ENCODE assay signal across 14 mouse cellular contexts in genomic region chr11:120140255-120140654, GRCm38 (mm10). TPM values are rescaled to one million over a fixed set of nuclear protein-coding genes. Genes with fewer than 3 reads are reported as not detected.
DNase-seq lines count a peak whose midpoint lies in the region; ATAC-seq and TF ChIP-seq lines count a peak whose summit lies in the region.
"Had no signal": no experiment of that assay in that cellular context is flagged by ENCODE, and none has a peak within 500 bp of the region (broad histone marks: within the 10 kb centered on the region; RNA-seq: fewer than 3 reads in every experiment).

No protein-coding gene starts in this region.

- H3K4me3 ChIP-seq in heart, embryonic 13.5 days: no peak overlapping the region
- H3K4me3 ChIP-seq in cerebellum, adult 2 months (replicated peaks; ENCODE audit: insufficient read depth, low read depth, low read length): no peak overlapping the region
- H3K4me3 ChIP-seq: neural tube, embryonic 12.5 days had no signal

- H3K27ac ChIP-seq in heart, embryonic 13.5 days (replicated peaks): no peak overlapping the region
- no peak overlapping the region for H3K27ac ChIP-seq in cerebellum, adult 2 months (ENCODE audit: insufficient read depth, low read length)
- H3K27ac ChIP-seq: liver, embryonic 14.5 days; neural tube, embryonic 12.5 days had no signal

- ATAC-seq in heart, embryonic 13.5 days (ENCODE audit: extremely low read depth, insufficient number of reproducible peaks, low FRiP score, low TSS enrichment): no peak
- ATAC-seq: forebrain, postnatal 0 days had no signal

- TF ChIP-seq CTCF in cerebellum, adult 2 months (IDR thresholded peaks at IDR 0.05; ENCODE audit: borderline replicate concordance, insufficient read depth, low read depth, low read length): no peak

- peak overlapping the region; percentile 55 for H3K9ac ChIP-seq in heart, embryonic 13.5 days
- H3K9ac ChIP-seq: forebrain, postnatal 0 days; liver, embryonic 14.5 days; neural tube, embryonic 12.5 days had no signal

- DNase-seq in heart, postnatal 14 days: no peak
- DNase-seq in ES-CJ7 (ENCODE audit: low read depth, low spot score) (peak; percentile 32), adipocyte (ENCODE audit: low spot score) (peak; percentile 39)
- peak; percentile 39 for DNase-seq in lung, postnatal 14 days
- no peak for DNase-seq in left cerebral cortex, postnatal 10 days (ENCODE audit: extremely low spot score in 1 of 2, low spot score in 2 of 2)
- DNase-seq in cerebellum, adult 2 months: no peak
- DNase-seq: adrenal gland, adult 2 months; forebrain, postnatal 0 days; spleen, adult 18-20 months; thymus, adult 2 months had no signal

- TF ChIP-seq POLR2A in cerebellum, adult 2 months (IDR thresholded peaks at IDR 0.05; ENCODE audit: borderline replicate concordance, insufficient read depth, low read length): no peak

- intact Hi-C loops in heart, postnatal 14 days (cut with DNase I): no loop called here
- intact Hi-C loops in left cerebral cortex, postnatal 10 days (cut with DNase I): no loop called here

- no peaks in the 10 kb centered on the region for H3K9me3 ChIP-seq in heart, embryonic 13.5 days
- H3K9me3 ChIP-seq: neural tube, embryonic 12.5 days had no signal

- no peak overlapping the region for H3K4me2 ChIP-seq in heart, embryonic 13.5 days
- H3K4me2 ChIP-seq: heart, embryonic 11.5 days; neural tube, embryonic 12.5 days had no signal

- H3K36me3 ChIP-seq in heart, embryonic 13.5 days: peaks cover 26% of the 10 kb centered on the region

- H3K27me3 ChIP-seq in heart, embryonic 13.5 days (replicated peaks): no peaks in the 10 kb centered on the region
- no peaks in the 10 kb centered on the region for H3K27me3 ChIP-seq in cerebellum, adult 2 months (ENCODE audit: control insufficient read depth, insufficient read depth, low read length)
- H3K27me3 ChIP-seq: neural tube, embryonic 12.5 days had no signal

- peaks cover 87% of the 10 kb centered on the region for H3K4me1 ChIP-seq in heart, embryonic 13.5 days
- H3K4me1 ChIP-seq in cerebellum, adult 2 months (ENCODE audit: control insufficient read depth, insufficient read depth, low read length): peaks cover 23% of the 10 kb centered on the region

- WGBS in heart, embryonic 13.5 days: 69% methylated on average over 6 of the region's 6 CpGs
- WGBS in cerebellum, adult 2 months: 64% methylated on average over 6 of the region's 6 CpGs

RNA-seq across cellular contexts. Expression of gene Slc38a10, which starts 10.9 kb away (rescaled TPM):
- 83.7 and 88.0 TPM in 2 replicates for polyA plus RNA-seq in heart, embryonic 13.5 days (2015; fragmentation: Nextera tagmentation; extraction: Ambion mirVana)
- 10 to 100 TPM; 78.7 to 83.5 TPM for total RNA-seq in heart, postnatal 14 days (2021)
- total RNA-seq in left cerebral cortex, postnatal 10 days (2021): 100 to 1,000 TPM; 107 to 118 TPM
- polyA plus RNA-seq in cerebellum, adult 2 months (2012; rRNA removed): 72.5 and 73.2 TPM in 2 replicates

RNA-seq across cellular contexts. Expression of gene Ndufaf8, which starts 41.5 kb away (rescaled TPM):
- 81.1 and 95.7 TPM in 2 replicates for polyA plus RNA-seq in heart, embryonic 13.5 days (2015; fragmentation: Nextera tagmentation; extraction: Ambion mirVana)
- total RNA-seq in heart, postnatal 14 days (2021): 10 to 100 TPM; 55.4 to 59.2 TPM
- total RNA-seq in left cerebral cortex, postnatal 10 days (2021): 10 to 100 TPM; 28.6 to 32.9 TPM
- 43.5 and 50.7 TPM in 2 replicates for polyA plus RNA-seq in cerebellum, adult 2 months (2012; rRNA removed)

RNA-seq across cellular contexts. Expression of gene Tepsin, which starts 41.7 kb away (rescaled TPM):
- 13.0 and 13.5 TPM in 2 replicates for polyA plus RNA-seq in heart, embryonic 13.5 days (2015; fragmentation: Nextera tagmentation; extraction: Ambion mirVana)
- total RNA-seq in heart, postnatal 14 days (2021): 1 to 10 TPM; 9.6 to 10.0 TPM
- total RNA-seq in left cerebral cortex, postnatal 10 days (2021): 10 to 100 TPM; 17.5 to 21.4 TPM
- 43.5 and 44.7 TPM in 2 replicates for polyA plus RNA-seq in cerebellum, adult 2 months (2012; rRNA removed)

RNA-seq across cellular contexts. Expression of gene Cep131, which starts 53.6 kb away (rescaled TPM):
- polyA plus RNA-seq in heart, embryonic 13.5 days (2015; fragmentation: Nextera tagmentation; extraction: Ambion mirVana): 13.4 and 13.8 TPM in 2 replicates
- 1 to 10 TPM; 9.1 to 9.6 TPM for total RNA-seq in heart, postnatal 14 days (2021)
- 10 to 100 TPM; 37.1 to 38.2 TPM for total RNA-seq in left cerebral cortex, postnatal 10 days (2021)
- 32.3 and 33.0 TPM in 2 replicates for polyA plus RNA-seq in cerebellum, adult 2 months (2012; rRNA removed)

Comparison
In these comparisons a context has a peak if more than half of its experiments do, and no peak if none do; other contexts are left out.
1. DNase-seq: peak in ES-CJ7 (single experiment), adipocyte (single experiment) and lung, postnatal 14 days (single experiment); none in heart, postnatal 14 days (0 of 2), left cerebral cortex, postnatal 10 days (0 of 2) and cerebellum, adult 2 months (0 of 2).